Mouse (Mus musculus) cerebellum, adult 9-11 months (tissue): ENCODE measurements around the gene 4930426L09Rik.
A peak's percentile ranks its signal among the peaks of the same experiment; 100 is the strongest.

ENCODE experiments used
- DNase-seq: peaks from one replicate; pipeline ENCODE4 v3.0.0; 2022

The 4930426L09Rik gene

GRCm38 (mm10) chr2:18998054-18998478 lies at the start of gene 4930426L09Rik, which contains the start of gene Pip4k2a:
Gene 4930426L09Rik (plus strand): TSS chr2:18998343.
Gene Pip4k2a (minus strand): TSS chr2:18998126.
- peak; percentile 91 for DNase-seq

- DNase-seq: no peak
These were observed 49.4 kb upstream of the 4930426L09Rik start for GRCm38 (mm10) chr2:18948741-18949140.

DNA sequence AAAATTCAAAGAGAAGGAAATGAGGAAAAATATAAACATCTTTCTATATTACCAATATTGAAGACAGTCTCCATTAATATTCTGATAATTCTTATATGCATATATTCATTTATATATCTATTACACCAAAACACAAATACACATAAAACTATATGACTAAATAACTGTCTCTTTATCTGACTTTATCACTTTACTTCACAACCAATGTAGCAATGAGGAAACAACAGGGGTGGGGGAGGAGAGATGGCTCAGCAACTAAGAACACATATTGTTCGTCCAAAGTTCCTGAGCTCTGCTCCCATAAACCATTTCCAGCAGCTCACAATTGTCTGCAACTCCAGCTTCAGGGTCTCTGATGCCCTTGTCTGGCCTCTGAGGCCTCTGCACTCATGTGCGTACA lies 47.4 kb upstream of the 4930426L09Rik start:
- DNase-seq: no peak

GRCm38 (mm10) chr2:18952102-18952673 lies 46.0 kb upstream of the 4930426L09Rik start:
- no peak for DNase-seq

GRCm38 (mm10) chr2:18954422-18954821 lies 43.7 kb upstream of the 4930426L09Rik start:
- DNase-seq: no peak

DNA sequence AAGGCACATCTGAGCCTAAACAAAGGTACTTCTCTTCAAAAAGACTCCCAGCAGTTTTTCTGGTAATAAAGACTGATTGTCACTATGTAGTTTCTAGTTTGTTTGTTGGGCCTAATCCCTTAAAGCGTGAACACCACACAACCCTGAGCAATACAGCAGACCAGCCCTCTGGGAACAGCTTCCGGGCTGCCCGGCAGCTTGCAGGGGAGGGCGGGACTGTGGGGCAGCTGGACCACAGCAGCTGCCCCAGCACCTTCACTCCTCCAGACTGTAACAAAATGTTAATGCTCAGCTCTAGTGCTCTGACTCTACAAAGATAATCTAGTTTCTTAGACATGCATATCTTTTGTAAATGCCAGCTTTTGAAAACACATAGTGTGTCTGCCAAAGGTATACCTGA lies 43.1 kb upstream of the 4930426L09Rik start:
- no peak for DNase-seq

GRCm38 (mm10) chr2:18955671-18956070 lies 42.5 kb upstream of the 4930426L09Rik start:
- DNase-seq: no peak

DNA sequence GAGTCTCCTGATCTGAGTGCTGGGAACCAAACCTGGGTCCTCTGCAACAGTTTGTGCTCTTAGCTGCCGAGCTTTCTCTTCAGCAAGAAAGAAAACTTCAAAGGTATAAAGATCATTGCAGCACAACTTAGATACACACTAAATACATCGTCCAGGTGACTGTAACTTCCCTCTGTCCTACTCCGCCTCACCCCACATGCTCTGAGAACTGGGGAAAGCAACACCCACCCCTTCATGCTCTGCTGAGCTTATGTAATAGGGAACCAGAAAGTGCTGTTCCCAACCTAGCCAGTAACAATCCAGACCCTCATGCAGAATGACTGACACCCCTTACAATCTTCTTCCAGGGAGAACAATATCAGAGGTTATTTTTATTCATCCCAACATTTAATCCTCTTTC lies 41.7 kb upstream of the 4930426L09Rik start:
- DNase-seq: no peak

GRCm38 (mm10) chr2:18956945-18957344 lies 41.2 kb upstream of the 4930426L09Rik start:
- DNase-seq: no peak

DNA sequence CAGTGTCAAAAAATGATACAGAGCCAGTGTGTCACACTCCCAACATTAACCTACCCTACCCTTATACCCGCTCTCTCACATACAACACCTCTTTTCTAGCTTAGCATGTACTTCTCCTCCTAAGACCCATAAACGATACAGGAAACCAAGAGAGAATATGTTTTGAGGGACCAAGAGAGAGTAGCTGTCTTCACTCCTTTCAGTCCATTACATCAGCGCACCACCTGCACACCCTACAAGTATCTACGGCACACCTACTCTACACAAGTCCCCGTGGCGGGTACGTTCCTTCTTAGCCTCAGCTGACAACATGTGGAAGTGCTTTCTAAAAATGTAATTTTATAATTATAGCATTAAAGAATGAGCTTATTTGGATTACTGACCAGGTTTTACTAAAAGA lies 40.7 kb upstream of the 4930426L09Rik start:
- DNase-seq: no peak

- no peak for DNase-seq
These were observed 40.1 kb upstream of the 4930426L09Rik start for GRCm38 (mm10) chr2:18958044-18958443.

GRCm38 (mm10) chr2:18958501-18958900 lies 39.6 kb upstream of the 4930426L09Rik start:
- DNase-seq: no peak

DNA sequence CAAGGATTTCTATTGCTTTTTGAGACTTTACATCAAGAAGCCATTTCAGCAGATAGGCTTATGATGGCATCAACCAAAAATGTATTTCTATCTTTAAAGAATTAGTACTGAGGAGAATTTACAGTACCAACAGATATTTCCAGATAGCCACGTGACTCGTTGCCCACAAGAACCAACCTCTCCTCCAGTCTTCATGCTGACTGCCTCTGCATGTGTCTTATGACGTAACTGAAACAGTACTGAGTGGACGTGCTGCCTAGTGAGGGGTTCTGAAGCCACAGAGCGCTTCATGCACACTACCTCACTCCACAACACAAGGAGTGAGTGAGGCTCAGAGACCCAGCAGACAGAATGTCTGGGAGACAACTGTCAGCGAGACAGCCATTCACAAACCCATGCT lies 39.1 kb upstream of the 4930426L09Rik start:
- DNase-seq: no peak

GRCm38 (mm10) chr2:18959558-18959957 lies 38.6 kb upstream of the 4930426L09Rik start:
- DNase-seq: no peak

- no peak for DNase-seq
These were observed 37.7 kb upstream of the 4930426L09Rik start for GRCm38 (mm10) chr2:18960376-18960973.

GRCm38 (mm10) chr2:18962502-18962901 lies 35.6 kb upstream of the 4930426L09Rik start:
- no peak for DNase-seq

GRCm38 (mm10) chr2:18963286-18964040 lies 34.7 kb upstream of the 4930426L09Rik start:
- no peak for DNase-seq

DNA sequence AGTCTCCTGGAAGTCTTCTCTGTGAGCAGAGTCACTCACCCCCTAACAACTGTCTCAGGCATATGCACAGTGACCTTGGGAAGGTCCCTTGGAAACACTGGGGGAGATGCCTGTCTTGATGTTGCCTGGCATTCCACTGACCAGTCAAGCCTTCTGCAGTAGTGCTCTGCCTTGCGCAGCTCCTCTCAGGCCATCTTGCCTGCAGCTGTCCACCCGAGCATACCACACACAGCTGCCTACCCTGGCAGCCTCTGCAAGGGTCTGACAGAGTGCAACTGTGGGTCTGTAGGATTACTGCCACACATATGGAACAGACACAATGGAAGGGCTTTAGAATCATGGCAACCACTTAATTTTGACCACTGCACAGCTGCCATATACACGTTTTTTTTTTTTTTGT lies 33.0 kb upstream of the 4930426L09Rik start:
- no peak for DNase-seq

GRCm38 (mm10) chr2:18965950-18966349 lies 32.2 kb upstream of the 4930426L09Rik start:
- DNase-seq: no peak

GRCm38 (mm10) chr2:18966566-18966965 lies 31.6 kb upstream of the 4930426L09Rik start:
- no peak for DNase-seq

DNA sequence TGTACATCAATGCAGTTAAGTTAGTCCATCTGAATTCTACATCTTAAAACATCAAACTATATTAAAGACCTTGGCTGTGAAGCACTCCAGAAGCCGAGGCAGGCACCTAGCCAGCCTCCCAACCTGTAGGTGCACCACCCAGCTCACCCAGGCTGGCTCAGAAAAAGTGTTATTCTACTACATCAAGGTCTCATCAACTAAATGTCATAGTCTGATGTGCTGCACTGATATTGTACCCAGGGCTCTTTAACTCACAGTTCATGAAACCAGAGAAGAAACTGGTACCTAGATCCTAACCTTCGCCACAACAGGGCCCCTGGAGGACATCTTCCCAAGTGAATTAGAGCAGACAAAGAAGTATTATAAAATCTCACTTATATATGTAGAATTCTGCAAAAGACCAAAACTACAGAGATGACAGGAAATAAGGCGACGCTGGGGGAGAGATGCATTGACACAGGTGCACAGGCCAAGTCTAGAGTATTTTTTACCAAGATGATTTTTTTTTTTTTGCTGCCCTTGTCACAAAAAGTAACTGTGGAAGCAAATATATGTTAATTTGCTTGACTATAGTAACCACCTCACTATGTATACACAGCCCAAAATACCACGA lies 30.6 kb upstream of the 4930426L09Rik start:
- no peak for DNase-seq

GRCm38 (mm10) chr2:18969066-18969681 lies 29.0 kb upstream of the 4930426L09Rik start:
- no peak for DNase-seq

GRCm38 (mm10) chr2:18970461-18970860 lies 27.7 kb upstream of the 4930426L09Rik start:
- DNase-seq: no peak
